Mouse (Mus musculus) lung, postnatal 36 days (tissue): ENCODE measurements at regions not wholly inside any gene's neighbourhood (a gene's known extent, or its start where the extent isn't known, plus 50 kb on each side); places are given as distances from the start of the nearest gene placed in this dataset.

Source experiments
- DNase-seq: peaks from one replicate; pipeline ENCODE4 v3.0.0; 2022; ENCODE audit warnings: mixed read lengths

GRCm38 (mm10) chr12:56275556-56276242 is 70.0 kb downstream of the Mbip start:
- peak; percentile 50 for DNase-seq

GRCm38 (mm10) chr12:56265049-56265448 is 80.6 kb downstream of the Mbip start:
- no peak for DNase-seq

- DNase-seq, result no peak
These were observed 84.2 kb downstream of the Mbip start for GRCm38 (mm10) chr12:56261471-56261870.

GRCm38 (mm10) chr12:56258401-56259050 is 87.2 kb downstream of the Mbip start:
- no peak for DNase-seq

GRCm38 (mm10) chr12:56256243-56256881 is 89.3 kb downstream of the Mbip start:
- DNase-seq, result no peak

GRCm38 (mm10) chr12:56252612-56253444 is 92.9 kb downstream of the Mbip start:
- DNase-seq, result no peak

- DNase-seq, result no peak
These were observed 95.4 kb downstream of the Mbip start for GRCm38 (mm10) chr12:56250262-56250661.

- DNase-seq, result no peak
These were observed 99.3 kb downstream of the Mbip start for GRCm38 (mm10) chr12:56246406-56246805.

- no peak for DNase-seq
These were observed 102.9 kb downstream of the Mbip start for GRCm38 (mm10) chr12:56242803-56243202.

- DNase-seq, result peak; percentile 85
These were observed 104.0 kb downstream of the Mbip start for GRCm38 (mm10) chr12:56241735-56242134.

GRCm38 (mm10) chr12:56240206-56240605 is 105.5 kb downstream of the Mbip start:
- DNase-seq, result no peak

- DNase-seq, result no peak
These were observed 111.1 kb downstream of the Mbip start for GRCm38 (mm10) chr12:56234571-56234970.

- no peak for DNase-seq
These were observed 112.5 kb downstream of the Mbip start for GRCm38 (mm10) chr12:56233209-56233608.

GRCm38 (mm10) chr12:56224142-56224895 is 121.4 kb downstream of the Mbip start:
- no peak for DNase-seq

- no peak for DNase-seq
These were observed 152.2 kb downstream of the Mbip start for GRCm38 (mm10) chr12:56193524-56193923.

- no peak for DNase-seq
These were observed 156.1 kb downstream of the Mbip start for GRCm38 (mm10) chr12:56189562-56189961.

GRCm38 (mm10) chr12:56160736-56161135 is 185.0 kb downstream of the Mbip start:
- no peak for DNase-seq

- DNase-seq, result peak; percentile 20
These were observed 201.3 kb downstream of the Mbip start for GRCm38 (mm10) chr12:56144359-56144758.

GRCm38 (mm10) chr12:56143789-56144188 is 201.9 kb downstream of the Mbip start:
- no peak for DNase-seq

- DNase-seq, result no peak
These were observed 231.2 kb downstream of the Mbip start for GRCm38 (mm10) chr12:56114446-56114845.

- no peak for DNase-seq
These were observed 245.3 kb downstream of the Brms1l start for GRCm38 (mm10) chr12:56081406-56081805.

GRCm38 (mm10) chr12:56064183-56064582 is 228.1 kb downstream of the Brms1l start:
- no peak for DNase-seq
